Mouse (Mus musculus) C2C12 (cell line): Measurements from ENCODE around the gene Gpc6.

Experiments used
- CTCF ChIP-seq: IDR thresholded peaks from one replicate; pipeline ENCODE4 v1.5.1; 2011; ENCODE audit not compliant: control insufficient read depth, insufficient read depth, insufficient read length
- MYOD1 ChIP-seq: IDR thresholded peaks from one replicate; pipeline ENCODE4 v1.6.1; 2011; ENCODE audit warnings: low read depth; ENCODE audit not compliant: control insufficient read depth, insufficient read length
- MYOG ChIP-seq: IDR thresholded peaks from one replicate; pipeline ENCODE4 v1.6.1; 2011; ENCODE audit not compliant: control insufficient read depth, insufficient read length; ENCODE audit errors: extremely low read depth

DNA sequence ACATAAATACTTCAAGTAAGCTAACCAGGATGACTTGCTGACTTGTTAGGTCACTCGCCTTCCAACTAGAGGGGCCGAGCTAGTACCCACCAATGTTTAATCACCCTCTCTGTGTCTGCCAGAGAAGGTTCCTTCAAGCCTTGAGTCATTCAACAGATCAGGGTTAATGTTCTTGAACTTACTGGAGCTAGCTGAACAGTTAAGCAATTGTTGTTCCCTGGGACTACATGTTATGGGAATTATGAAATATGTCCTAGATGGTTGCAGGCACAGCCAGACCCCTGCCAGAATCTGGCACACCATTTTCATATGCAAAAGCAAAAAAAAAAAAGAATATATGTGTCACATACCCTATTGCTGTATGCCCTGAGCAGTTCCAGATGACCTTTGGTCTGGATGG is 726.8 kb downstream of the Gpc6 start:
- TF ChIP-seq CTCF (no peak), MYOG (no peak), MYOD1 (no peak)
